Mouse (Mus musculus) forebrain, postnatal 0 days (tissue): Measurements from ENCODE around the gene Sspn. TPM values are rescaled to one million over a fixed set of nuclear protein-coding genes. Genes with fewer than 3 reads are reported as not detected.

Experiments
- ATAC-seq: fragments of 200-750 bp; cut with Nextera tagmentation; 2 replicates; pipeline ENCODE4 v1.8.0; 2017; ENCODE audit warnings: mild to moderate bottlenecking, moderate library complexity
- DNase-seq: peaks from one replicate; pipeline ENCODE4 v3.0.0-alpha.2; 2015
- H3K27ac ChIP-seq: fragments of 300-500 bp; sonication (generic); 2 replicates; pipeline ENCODE4 v1.5.1; 2014; ENCODE audit warnings: low read depth, mild to moderate bottlenecking, antibody characterized with exemption, low read length, moderate library complexity, mixed read lengths
- H3K27me3 ChIP-seq: fragments of 300-500 bp; sonication (generic); 2 replicates; pipeline ENCODE4 v1.6.1; 2014; ENCODE audit warnings: mild to moderate bottlenecking, low read length, mixed read lengths; ENCODE audit not compliant: insufficient read depth
- H3K36me3 ChIP-seq: fragments of 300-500 bp; sonication (generic); 2 replicates; pipeline ENCODE4 v1.6.1; 2014; ENCODE audit warnings: mild to moderate bottlenecking, moderate library complexity; ENCODE audit not compliant: insufficient read depth
- H3K4me1 ChIP-seq: fragments of 300-500 bp; sonication (generic); 2 replicates; pipeline ENCODE4 v1.6.1; 2014; ENCODE audit warnings: antibody characterized with exemption; ENCODE audit not compliant: insufficient read depth
- H3K4me2 ChIP-seq: fragments of 300-500 bp; sonication (generic); 2 replicates; pipeline ENCODE4 v1.6.1; 2014; ENCODE audit warnings: low read depth, mild to moderate bottlenecking, moderate library complexity
- H3K4me3 ChIP-seq: fragments of 300-500 bp; sonication (generic); 2 replicates; pipeline ENCODE4 v1.5.1; 2014; ENCODE audit warnings: low read depth, low read length, mixed read lengths
- H3K9ac ChIP-seq: fragments of 300-500 bp; sonication (generic); 2 replicates; pipeline ENCODE4 v1.6.1; 2014; ENCODE audit warnings: mild to moderate bottlenecking
- H3K9me3 ChIP-seq: fragments of 300-500 bp; sonication (generic); 2 replicates; pipeline ENCODE4 v1.6.1; 2016; ENCODE audit warnings: low read length
- CTCF ChIP-seq: sonication (generic); IDR thresholded peaks from 2 replicates; pipeline ENCODE4 v1.5.1; 2016; ENCODE audit warnings: antibody characterized with exemption, control low read depth, low read depth
- WGBS: fragments of 180-500 bp; shearing (Covaris S2); extraction: QIAGEN DNeasy Blood & Tissue Kit; methylation state at CpG from one replicate; pipeline ENCODE4 v1.1.7; 2014; 5-methylcytosine and 5-hydroxymethylcytosine counted together
- polyA plus RNA-seq: library from polyadenylated mRNA; unstranded; fragments of >200 nt; fragmentation: Nextera tagmentation; extraction: Ambion mirVana; gene quantifications from 2 replicates; pipeline ENCODE4 v1.2.1, GENCODE M21; 2015
- total RNA-seq: library from RNA; depleted of rRNA; stranded (reverse); fragments of >200 nt; gene quantifications from 2 replicates; pipeline ENCODE4 v1.2.3, GENCODE M21; 2014

Sspn gene
- total and polyA plus RNA-seq, 2 experiments from 2014 or later: 4.3 to 4.8 TPM

DNA sequence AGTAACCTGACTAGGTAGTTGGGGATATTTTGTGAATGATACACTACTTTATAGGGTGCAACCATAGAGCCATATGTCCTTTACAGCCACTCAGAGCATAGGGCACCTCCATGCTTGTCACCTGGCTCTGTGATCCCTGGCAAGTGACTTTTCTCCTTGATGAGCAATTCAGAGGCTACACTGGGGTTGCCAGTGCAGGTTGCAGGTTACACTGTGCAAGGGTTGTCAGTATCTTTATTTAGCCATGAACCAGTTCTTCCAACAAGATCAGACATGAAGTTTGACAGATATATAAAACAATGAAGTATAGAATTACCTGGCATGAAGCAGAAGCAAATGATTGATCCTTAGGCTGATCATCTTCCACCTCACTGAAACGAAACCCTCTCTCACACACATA is 59.1 kb downstream of the Sspn start:
- no peak for TF ChIP-seq CTCF
- Histone ChIP-seq H3K4me1 (no peaks in the 10 kb centered on the region), H3K27ac (no peak overlapping the region), H3K4me3 (no peak overlapping the region), H3K27me3 (no peaks in the 10 kb centered on the region), H3K4me2 (no peak overlapping the region), H3K9me3 (no peaks in the 10 kb centered on the region), H3K9ac (no peak overlapping the region), H3K36me3 (no peaks in the 10 kb centered on the region)
- DNase-seq (no peak), ATAC-seq (no peak)
- 82% methylated on average over 1 of the region's 1 CpGs for WGBS

- Histone ChIP-seq H3K27me3 (no peaks in the 10 kb centered on the region), H3K9ac (no peak overlapping the region), H3K27ac (no peak overlapping the region), H3K9me3 (no peaks in the 10 kb centered on the region), H3K4me3 (no peak overlapping the region), H3K36me3 (no peaks in the 10 kb centered on the region), H3K4me1 (no peaks in the 10 kb centered on the region), H3K4me2 (no peak overlapping the region)
- DNase-seq (no peak), ATAC-seq (no peak)
- WGBS: 79% methylated on average over 11 of the region's 11 CpGs
- TF ChIP-seq CTCF: no peak
Observed at GRCm38 (mm10) chr6:145992526-145992925, 61.1 kb downstream of the Sspn start.

DNA sequence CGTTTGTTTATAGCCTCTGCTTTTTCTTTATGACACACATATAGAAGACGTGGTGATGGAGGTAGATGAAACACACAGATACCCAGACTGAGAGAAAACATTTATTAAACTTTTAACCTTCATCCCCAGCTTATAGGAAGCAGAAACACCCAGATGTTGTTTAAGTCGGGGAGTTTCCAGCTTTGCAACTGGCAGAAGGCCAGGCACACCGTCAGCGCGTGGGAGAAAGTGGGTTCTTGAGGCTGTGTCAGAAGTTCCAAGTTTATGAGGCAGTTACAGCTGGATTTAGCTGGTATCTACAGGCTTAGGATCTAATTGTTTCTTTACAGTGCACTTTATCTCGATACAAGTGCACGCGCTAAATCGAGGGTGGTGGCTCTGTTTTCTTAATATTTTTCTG is 61.5 kb downstream of the Sspn start:
- no peaks in the 10 kb centered on the region for H3K4me1 ChIP-seq
- TF ChIP-seq CTCF: no peak
- H3K27me3 ChIP-seq: no peaks in the 10 kb centered on the region
- H3K27ac ChIP-seq: no peak overlapping the region
- DNase-seq (no peak), ATAC-seq (no peak)
- WGBS: 85% methylated on average over 10 of the region's 10 CpGs
- no peaks in the 10 kb centered on the region for H3K9me3 ChIP-seq
- H3K9ac ChIP-seq: no peak overlapping the region
- no peak overlapping the region for H3K4me2 ChIP-seq
- no peaks in the 10 kb centered on the region for H3K36me3 ChIP-seq
- no peak overlapping the region for H3K4me3 ChIP-seq

- ATAC-seq (no peak; the same call in 1 of the 2 replicates), DNase-seq (no peak)
- H3K9ac ChIP-seq: no peak overlapping the region
- H3K27ac ChIP-seq: no peak overlapping the region
- 27% methylated on average over 13 of the region's 13 CpGs for WGBS
- no peaks in the 10 kb centered on the region for H3K27me3 ChIP-seq
- H3K4me3 ChIP-seq: no peak overlapping the region
- no peaks in the 10 kb centered on the region for H3K36me3 ChIP-seq
- H3K4me1 ChIP-seq: no peaks in the 10 kb centered on the region
- H3K9me3 ChIP-seq: no peaks in the 10 kb centered on the region
- no peak overlapping the region for H3K4me2 ChIP-seq
- TF ChIP-seq CTCF: no peak
Observed at GRCm38 (mm10) chr6:145998314-145999007, 67.0 kb downstream of the Sspn start.

DNA sequence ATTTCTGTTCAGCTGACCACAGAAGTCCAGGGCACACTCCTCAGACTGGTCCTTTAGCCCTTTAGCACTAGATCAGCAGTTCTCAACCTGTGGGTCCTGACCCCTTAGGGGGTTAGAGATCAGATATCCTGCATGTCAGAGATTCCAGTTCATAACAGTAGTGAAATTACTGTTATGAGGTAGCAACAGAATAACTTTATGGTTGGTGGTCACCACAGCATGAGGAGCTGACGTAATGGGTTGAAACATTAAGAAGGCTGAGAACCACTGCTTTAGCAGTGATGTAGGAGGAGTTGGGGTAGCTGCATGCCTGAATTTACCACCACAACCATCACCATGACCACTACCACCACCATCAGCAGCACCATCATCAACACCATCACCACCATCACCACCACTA is 69.3 kb downstream of the Sspn start:
- no peak overlapping the region for H3K4me3 ChIP-seq
- no peak overlapping the region for H3K27ac ChIP-seq
- DNase-seq (no peak), ATAC-seq (no peak)
- no peaks in the 10 kb centered on the region for H3K9me3 ChIP-seq
- no peak for TF ChIP-seq CTCF
- H3K27me3 ChIP-seq: no peaks in the 10 kb centered on the region
- no peak overlapping the region for H3K9ac ChIP-seq
- no peak overlapping the region for H3K4me2 ChIP-seq
- WGBS: 93% methylated on average over 1 of the region's 1 CpGs
- no peaks in the 10 kb centered on the region for H3K4me1 ChIP-seq
- H3K36me3 ChIP-seq: no peaks in the 10 kb centered on the region

DNA sequence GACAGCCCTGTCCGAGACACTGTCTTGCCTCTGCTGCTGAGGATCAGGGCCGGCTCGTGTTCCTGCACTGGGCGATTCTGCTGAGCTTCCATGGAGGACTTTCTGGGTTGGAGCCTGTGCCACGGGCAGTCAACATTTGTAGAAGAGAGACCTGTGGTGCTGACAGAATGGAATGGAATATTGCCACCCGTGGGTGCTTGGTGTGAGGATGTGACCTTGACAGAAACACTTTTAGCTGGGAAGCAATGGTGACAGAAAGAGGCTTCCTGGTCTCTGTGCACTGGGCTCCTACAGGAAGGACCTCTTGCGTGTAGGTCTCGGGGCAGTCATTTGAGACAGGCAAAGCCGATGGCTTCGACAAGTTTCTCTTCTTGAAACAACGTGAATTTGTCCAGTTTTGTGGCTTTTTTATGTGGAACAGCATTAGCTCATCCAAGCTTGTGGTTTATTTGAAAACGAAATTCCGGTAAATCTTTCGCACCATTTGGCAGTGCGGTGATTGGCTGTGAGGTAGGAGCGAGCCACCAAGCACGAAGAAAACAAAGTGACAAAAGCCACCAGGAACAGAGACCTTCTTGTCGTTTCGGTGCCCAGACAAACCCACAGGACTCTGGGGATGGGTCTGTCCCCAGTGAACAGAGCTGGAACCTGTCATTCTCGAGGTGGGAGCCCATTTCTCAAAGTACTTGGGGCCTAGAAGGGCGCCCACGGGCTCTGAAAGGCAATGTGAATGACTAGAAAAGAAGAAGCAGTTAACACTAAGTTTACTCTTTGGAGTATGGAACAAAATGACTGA is 70.2 kb downstream of the Sspn start:
- no peak for TF ChIP-seq CTCF
- 82% methylated on average over 22 of the region's 22 CpGs for WGBS
- H3K27ac ChIP-seq: no peak overlapping the region
- no peaks in the 10 kb centered on the region for H3K4me1 ChIP-seq
- H3K9ac ChIP-seq: no peak overlapping the region
- H3K36me3 ChIP-seq: no peaks in the 10 kb centered on the region
- no peaks in the 10 kb centered on the region for H3K9me3 ChIP-seq
- DNase-seq (no peak), ATAC-seq (no peak)
- H3K4me2 ChIP-seq: no peak overlapping the region
- H3K27me3 ChIP-seq: no peaks in the 10 kb centered on the region
- no peak overlapping the region for H3K4me3 ChIP-seq

GRCm38 (mm10) chr6:146004174-146004601 is 72.7 kb downstream of the Sspn start:
- Histone ChIP-seq H3K27me3 (no peaks in the 10 kb centered on the region), H3K9ac (no peak overlapping the region), H3K36me3 (no peaks in the 10 kb centered on the region), H3K4me2 (no peak overlapping the region), H3K4me3 (no peak overlapping the region), H3K9me3 (no peaks in the 10 kb centered on the region), H3K4me1 (peaks cover 7% of the 10 kb centered on the region; the same call in 1 of the 2 replicates), H3K27ac (no peak overlapping the region)
- DNase-seq (no peak), ATAC-seq (no peak)
- WGBS: 80% methylated on average over 3 of the region's 3 CpGs
- no peak for TF ChIP-seq CTCF
